ENCODE assay signal across 24 mouse cellular contexts in the genomic region with DNA sequence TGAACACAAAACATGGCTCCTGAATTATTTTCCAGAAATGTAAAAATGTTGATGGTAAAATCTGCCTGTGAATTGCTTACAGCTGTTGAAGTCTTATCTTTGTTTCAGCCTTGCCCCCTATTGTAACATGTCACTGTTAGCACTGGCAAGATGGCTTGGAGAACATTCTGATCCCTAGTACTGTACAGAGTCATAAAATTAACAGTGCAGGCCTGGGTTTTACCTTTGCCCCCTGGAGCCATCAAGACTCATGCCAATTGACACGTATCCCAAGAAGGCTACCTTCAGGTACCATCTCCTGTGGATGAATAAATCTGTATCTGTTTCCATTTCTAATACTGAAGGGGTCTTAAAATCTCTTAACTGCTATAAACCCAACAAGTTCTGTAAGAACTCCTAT.
DNase-seq lines count a peak whose midpoint lies in the region; ATAC-seq and TF ChIP-seq lines count a peak whose summit lies in the region.
"Had no signal": no experiment of that assay in that cellular context is flagged by ENCODE, and none has a peak within 500 bp of the region (broad histone marks: within the 10 kb centered on the region; RNA-seq: fewer than 3 reads in every experiment).

No protein-coding gene starts in this region.

- WGBS in kidney, adult 2 months = 56% methylated on average over 1 of the region's 1 CpGs
- WGBS in kidney, embryonic 14.5 days = 71% methylated on average over 1 of the region's 1 CpGs
- 74% methylated on average over 1 of the region's 1 CpGs for WGBS in intestine, embryonic 16.5 days

- H3K36me3 ChIP-seq in kidney, adult 2 months (ENCODE audit: control insufficient read depth, insufficient read depth, low read length) = no peaks in the 10 kb centered on the region
- H3K36me3 ChIP-seq in kidney, embryonic 14.5 days (ENCODE audit: control insufficient read depth, insufficient read depth, low read length) = no peaks in the 10 kb centered on the region
- no peaks in the 10 kb centered on the region for H3K36me3 ChIP-seq in intestine, embryonic 16.5 days (ENCODE audit: control insufficient read depth, insufficient read depth, low read length)
- H3K36me3 ChIP-seq: forebrain, embryonic 10.5 days; G1E; hindbrain, embryonic 12.5 days; hindbrain, embryonic 15.5 days had no signal

- no peak overlapping the region for H3K27ac ChIP-seq in kidney, adult 2 months (ENCODE audit: insufficient read depth, low read depth, low read length)
- H3K27ac ChIP-seq in kidney, embryonic 14.5 days (ENCODE audit: low read depth, low read length) = no peak overlapping the region
- H3K27ac ChIP-seq in intestine, embryonic 16.5 days (ENCODE audit: low read length) = no peak overlapping the region
- H3K27ac ChIP-seq: forebrain, embryonic 10.5 days; gastrocnemius, adult 2 months; hindbrain, embryonic 12.5 days; hindbrain, embryonic 15.5 days had no signal

- H3K4me2 ChIP-seq in kidney, embryonic 14.5 days (replicated peaks; ENCODE audit: low read depth, low read length) = no peak overlapping the region
- H3K4me2 ChIP-seq in intestine, embryonic 16.5 days (ENCODE audit: low read depth, low read length) = no peak overlapping the region
- H3K4me2 ChIP-seq: heart, embryonic 11.5 days; hindbrain, embryonic 12.5 days; hindbrain, embryonic 15.5 days had no signal

- no peaks in the 10 kb centered on the region for H3K27me3 ChIP-seq in kidney, adult 2 months (replicated peaks; ENCODE audit: control insufficient read depth, insufficient read depth, low read length)
- H3K27me3 ChIP-seq in kidney, embryonic 14.5 days (ENCODE audit: control insufficient read depth, insufficient read depth, low read length) = no peaks in the 10 kb centered on the region
- no peaks in the 10 kb centered on the region for H3K27me3 ChIP-seq in intestine, embryonic 16.5 days (replicated peaks; ENCODE audit: control insufficient read depth, insufficient read depth, low read length)
- H3K27me3 ChIP-seq: CH12.LX; hindbrain, embryonic 12.5 days; hindbrain, embryonic 15.5 days; Patski had no signal

- no peaks in the 10 kb centered on the region; the same call in 1 of the 2 replicates for H3K4me1 ChIP-seq in kidney, adult 2 months (ENCODE audit: control insufficient read depth, insufficient read depth, low read length)
- no peaks in the 10 kb centered on the region for H3K4me1 ChIP-seq in kidney, embryonic 14.5 days (ENCODE audit: control insufficient read depth, insufficient read depth, low read length)
- no peaks in the 10 kb centered on the region for H3K4me1 ChIP-seq in intestine, embryonic 16.5 days (ENCODE audit: control insufficient read depth, insufficient read depth, low read length)
- H3K4me1 ChIP-seq: forebrain, embryonic 10.5 days; hindbrain, embryonic 12.5 days; hindbrain, embryonic 15.5 days had no signal

- H3K4me3 ChIP-seq in kidney, adult 2 months (ENCODE audit: insufficient read depth, low read depth, low read length) = no peak overlapping the region
- no peak overlapping the region for H3K4me3 ChIP-seq in kidney, embryonic 14.5 days (ENCODE audit: low read length)
- no peak overlapping the region for H3K4me3 ChIP-seq in intestine, embryonic 16.5 days (ENCODE audit: low read length)
- H3K4me3 ChIP-seq: forebrain, embryonic 10.5 days; gastrocnemius, adult 2 months; hindbrain, embryonic 12.5 days; hindbrain, embryonic 15.5 days had no signal

- H3K9ac ChIP-seq in kidney, embryonic 14.5 days (ENCODE audit: low read depth, low read length) = no peak overlapping the region
- H3K9ac ChIP-seq in intestine, embryonic 16.5 days (ENCODE audit: low read depth, low read length) = no peak overlapping the region
- H3K9ac ChIP-seq: forebrain, postnatal 0 days; hindbrain, embryonic 12.5 days; hindbrain, embryonic 15.5 days had no signal

- peak; percentile 61 for DNase-seq in kidney, adult 2 months
- DNase-seq in kidney, postnatal 36 days = peak; percentile 23 to 31
- no peak for DNase-seq in kidney, adult 18-20 months
- DNase-seq in layer of hippocampus, postnatal 10 days (ENCODE audit: low spot score in 2 of 2) = no peak
- DNase-seq: adrenal gland, postnatal 10 days; adrenal gland, postnatal 36 days; B cell, adult 2 months; cerebellum, adult 18-20 months; cerebellum, adult 9-10 months; cerebellum, postnatal 14 days; forebrain, postnatal 0 days; gastrocnemius, adult 2 months; gastrocnemius, postnatal 14 days; heart, adult 11 months had no signal

- no peak for ATAC-seq in kidney, embryonic 14.5 days (ENCODE audit: low FRiP score, low TSS enrichment)
- ATAC-seq in intestine, embryonic 16.5 days = peak; percentile 85
- ATAC-seq: forebrain, embryonic 14.5 days; forebrain, postnatal 0 days; Patski had no signal

- no peaks in the 10 kb centered on the region for H3K9me3 ChIP-seq in kidney, embryonic 14.5 days (ENCODE audit: control insufficient read depth, low read length)
- H3K9me3 ChIP-seq in intestine, embryonic 16.5 days (ENCODE audit: control insufficient read depth, low read length) = no peaks in the 10 kb centered on the region
- H3K9me3 ChIP-seq: forebrain, embryonic 10.5 days; G1E; hindbrain, embryonic 12.5 days; hindbrain, embryonic 15.5 days had no signal

- TF ChIP-seq CTCF in kidney, adult 2 months (conservative IDR thresholded peaks at IDR 0.05; ENCODE audit: insufficient read depth, insufficient read length, low read depth, low read length) = no peak

- TF ChIP-seq POLR2A in kidney, adult 2 months (IDR thresholded peaks at IDR 0.05; ENCODE audit: low read depth, low read length) = no peak

Comparison
In these comparisons a context has a peak if more than half of its experiments do, and no peak if none do; other contexts are left out.
1. DNase-seq: peak in kidney, adult 2 months (single experiment) and kidney, postnatal 36 days (2 of 2); none in kidney, adult 18-20 months (single experiment) and layer of hippocampus, postnatal 10 days (0 of 2).